Mouse (Mus musculus): ENCODE measurements around the gene Crnkl1. TPM values are rescaled to one million over a fixed set of nuclear protein-coding genes. Genes with fewer than 3 reads are reported as not detected.

Crnkl1 gene
- polyA plus RNA-seq, 1 experiment from 2014 or later: 44.2 TPM

DNA sequence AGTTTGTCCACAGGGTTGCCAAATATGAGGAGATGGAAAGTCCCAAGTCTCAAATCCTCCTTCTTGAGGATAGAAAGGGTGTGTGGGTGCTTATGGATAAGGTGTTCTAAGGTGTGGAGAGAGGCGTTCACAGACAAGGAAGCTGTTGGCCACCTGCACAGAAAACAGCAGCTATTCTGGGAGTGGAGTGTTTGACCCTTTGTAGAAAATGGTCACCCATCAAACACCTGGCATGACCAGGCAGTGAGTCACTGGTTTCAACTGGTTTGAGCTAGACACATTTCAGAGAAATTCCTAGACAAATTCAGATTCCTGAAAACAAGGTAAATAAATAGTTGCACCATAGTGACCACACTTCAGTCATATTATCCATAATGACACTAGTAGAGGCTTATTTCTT is 62.7 kb downstream of the Crnkl1 start:
- Histone ChIP-seq H3K36me3 (ENCODE audit: control insufficient read depth, insufficient read depth, low read length) (no peaks in the 10 kb centered on the region), H3K27me3 (ENCODE audit: control insufficient read depth, insufficient read depth, low read length) (no peaks in the 10 kb centered on the region), H3K9ac (ENCODE audit: low read length) (no peak overlapping the region), H3K9me3 (ENCODE audit: control insufficient read depth, low read length) (no peaks in the 10 kb centered on the region), H3K27ac (ENCODE audit: low read depth, low read length) (no peak overlapping the region), H3K4me1 (ENCODE audit: control insufficient read depth, insufficient read depth, low read length) (no peaks in the 10 kb centered on the region), H3K4me2 (no peak overlapping the region), H3K4me3 (ENCODE audit: low read depth, low read length) (no peak overlapping the region)
- ATAC-seq (ENCODE audit: low FRiP score) (no peak), DNase-seq (ENCODE audit: low spot score, missing footprints) (no peak)
- 83% methylated on average over 1 of the region's 1 CpGs for WGBS

GRCm38 (mm10) chr2:145871308-145871707 is 63.5 kb downstream of the Crnkl1 start:
- WGBS: 86% methylated on average over 4 of the region's 4 CpGs
- no peak for DNase-seq (ENCODE audit: low spot score, missing footprints)
- H3K9ac ChIP-seq (ENCODE audit: low read length): no peak overlapping the region
- H3K27me3 ChIP-seq (ENCODE audit: control insufficient read depth, insufficient read depth, low read length): no peaks in the 10 kb centered on the region
- H3K4me3 ChIP-seq (ENCODE audit: low read depth, low read length): no peak overlapping the region
- H3K4me1 ChIP-seq (ENCODE audit: control insufficient read depth, insufficient read depth, low read length): no peaks in the 10 kb centered on the region
- no peaks in the 10 kb centered on the region for H3K9me3 ChIP-seq (ENCODE audit: control insufficient read depth, low read length)
- H3K36me3 ChIP-seq (ENCODE audit: control insufficient read depth, insufficient read depth, low read length): no peaks in the 10 kb centered on the region
- H3K4me2 ChIP-seq: no peak overlapping the region
- ATAC-seq (ENCODE audit: low FRiP score): no peak
- no peak overlapping the region for H3K27ac ChIP-seq (ENCODE audit: low read depth, low read length)

Small RNA genes lying within 50 kb of the gene (microRNA-seq; reads per million reads assigned to microRNA genes)
- gene Gm25026: not detected

Other genes with a start within 250 kb of the Crnkl1 start
- gene Naa20, start 32.9 kb downstream of the Crnkl1 start, polyA plus RNA-seq (2014; fragmentation: Nextera tagmentation; extraction: Ambion mirVana): 147 and 151 TPM in 2 replicates
- 0.87 and 1.2 TPM in 2 replicates for gene Cfap61, start 230 bp downstream of the Crnkl1 start, polyA plus RNA-seq (2014; fragmentation: Nextera tagmentation; extraction: Ambion mirVana)